Mouse (Mus musculus) liver, embryonic 14.5 days (tissue): ENCODE results near the gene Supt5. TPM values are rescaled to one million over a fixed set of nuclear protein-coding genes. Genes with fewer than 3 reads are reported as not detected.
"Not testable (repeated sequence)": the region's sequence is repeated elsewhere in the genome, so short reads cannot be mapped to it uniquely, and the experiment has no call there.

Source experiments
- ATAC-seq: fragments of 200-750 bp; cut with Nextera tagmentation; 2 replicates; pipeline ENCODE4 v1.8.0; 2017; ENCODE audit warnings: moderate number of reproducible peaks, mild to moderate bottlenecking, moderate library complexity; ENCODE audit not compliant: insufficient read depth
- DNase-seq, 3 experiments: peaks; one replicate each; pipeline ENCODE4 v3.0.0-alpha.2; 2012 to 2013; ENCODE audit warnings: low read depth in 3 of 3, low spot score in 3 of 3
- H3K27ac ChIP-seq: fragments of 300-500 bp; sonication (generic); 2 replicates; pipeline ENCODE4 v1.5.1; 2014; ENCODE audit warnings: moderate library complexity, mild to moderate bottlenecking, control low read depth, inconsistent platforms
- H3K27me3 ChIP-seq: fragments of 300-500 bp; sonication (generic); 2 replicates; pipeline ENCODE4 v1.6.1; 2014; ENCODE audit warnings: mild to moderate bottlenecking, low read length, moderate library complexity; ENCODE audit not compliant: control insufficient read depth, insufficient read depth
- H3K36me3 ChIP-seq: fragments of 300-500 bp; sonication (generic); replicated peaks from 2 replicates; pipeline ENCODE4 v1.6.1; 2014; ENCODE audit warnings: low read depth; ENCODE audit not compliant: control insufficient read depth, insufficient read depth
- H3K4me1 ChIP-seq, 2 experiments: fragments of 200-500 bp in 1 of 2; fragments of 300-500 bp in 1 of 2; sonication (generic) in 1 of 2; replicated peaks; 2 replicates each; pipeline ENCODE4 v1.6.1; 2012 to 2014; ENCODE audit warnings: antibody characterized with exemption in 1 of 2, inconsistent platforms in 1 of 2, low read length in 1 of 2; ENCODE audit not compliant: control insufficient read depth in 2 of 2, insufficient read depth in 2 of 2
- H3K4me2 ChIP-seq: fragments of 300-500 bp; sonication (generic); 2 replicates; pipeline ENCODE4 v1.6.1; 2014; ENCODE audit warnings: low read depth, mild to moderate bottlenecking, control low read depth, moderate library complexity
- H3K4me3 ChIP-seq, 2 experiments: fragments of 200-500 bp in 1 of 2; fragments of 300-500 bp in 1 of 2; sonication (generic) in 1 of 2; 2 replicates each; pipeline ENCODE4 v1.5.1; 2012 to 2014; ENCODE audit warnings: low read depth in 2 of 2, low read length in 2 of 2, mild to moderate bottlenecking in 2 of 2, control low read depth in 1 of 2, inconsistent platforms in 1 of 2, moderate library complexity in 1 of 2; ENCODE audit not compliant: insufficient read depth in 1 of 2
- H3K9ac ChIP-seq: fragments of 300-500 bp; sonication (generic); replicated peaks from 2 replicates; pipeline ENCODE4 v1.6.1; 2014; ENCODE audit warnings: mild to moderate bottlenecking, control low read depth, moderate library complexity
- H3K9me3 ChIP-seq: fragments of 300-500 bp; sonication (generic); 2 replicates; pipeline ENCODE4 v1.6.1; 2016; ENCODE audit warnings: low read length, mixed read lengths; ENCODE audit not compliant: control insufficient read depth
- CTCF ChIP-seq: IDR thresholded peaks from 2 replicates; pipeline ENCODE4 v1.5.1; 2016; ENCODE audit warnings: antibody characterized with exemption, low read depth, control low read depth
- EP300 ChIP-seq: IDR thresholded peaks from 2 replicates; pipeline ENCODE4 v1.6.1; 2016; ENCODE audit warnings: antibody characterized with exemption, low read depth
- WGBS: fragments of 180-500 bp; shearing (Covaris S2); extraction: QIAGEN DNeasy Blood & Tissue Kit; methylation state at CpG from one replicate; pipeline ENCODE4 v1.1.7; 2014; ENCODE audit not compliant: insufficient replicate concordance; 5-methylcytosine and 5-hydroxymethylcytosine counted together
- polyA plus RNA-seq, 2 experiments: library from polyadenylated mRNA; depleted of rRNA in 1 of 2; stranded (reverse) in 1 of 2; unstranded in 1 of 2; fragments of >200 nt; fragmentation: Nextera tagmentation in 1 of 2; extraction: Ambion mirVana in 1 of 2; gene quantifications; 2 replicates each; pipeline versions ENCODE4 v1.2.1 to v1.2.3; 2012 to 2014

The Supt5 gene
- polyA plus RNA-seq (2012; rRNA removed) (29.4 and 29.6 TPM in 2 replicates), polyA plus RNA-seq (2014; fragmentation: Nextera tagmentation; extraction: Ambion mirVana) (21.7 and 26.2 TPM in 2 replicates)

DNA sequence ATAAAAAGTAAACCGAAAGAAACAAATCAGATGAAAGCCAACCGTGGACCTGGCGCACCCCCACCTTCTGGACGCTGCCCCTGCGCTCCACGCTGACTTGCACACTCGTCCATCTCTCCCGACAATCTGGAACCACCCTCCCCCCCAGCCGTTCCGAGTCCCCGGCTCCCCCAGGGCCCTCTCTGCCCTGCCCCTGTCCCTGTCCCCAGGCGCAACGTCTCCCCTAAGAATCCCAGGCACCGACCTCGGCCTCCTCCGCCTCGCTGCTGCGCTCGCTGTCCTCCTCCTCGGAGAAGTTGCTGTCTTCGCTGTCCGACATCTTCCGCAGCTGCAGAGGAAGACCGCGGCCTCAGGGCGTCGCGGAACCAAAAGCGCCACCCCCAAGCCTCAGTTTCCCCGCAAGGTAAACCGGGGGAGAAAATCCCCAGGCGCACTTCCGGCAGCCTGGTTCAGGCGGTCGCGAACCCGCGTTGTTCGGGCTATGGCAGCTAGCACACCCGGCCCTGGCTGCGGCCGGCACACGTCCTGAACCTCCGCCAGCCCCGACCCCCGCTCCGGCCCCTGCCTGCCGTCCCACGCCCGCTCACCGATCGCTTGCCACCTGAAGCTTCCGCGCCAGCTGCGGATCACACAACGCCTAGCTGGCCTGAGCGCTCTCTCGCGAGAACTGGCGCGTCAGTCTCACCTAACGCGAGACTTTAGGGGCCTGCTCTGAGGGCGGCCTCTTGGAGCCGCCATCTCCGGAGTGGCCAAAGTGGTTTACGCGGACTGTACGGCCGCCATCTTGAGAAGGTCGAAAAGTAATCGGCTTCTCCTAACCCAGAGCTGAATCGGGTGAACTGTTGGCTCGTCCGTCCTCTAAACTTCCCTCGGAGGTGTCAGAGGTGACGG, at the start of gene Supt5:
Gene Supt5 (minus strand): TSS at position 639 of the 891 bp plus-strand sequence.
- no peaks in the 10 kb centered on the region for H3K27me3 ChIP-seq
- H3K36me3 ChIP-seq, result no peaks in the 10 kb centered on the region; the same call in 1 of the 2 replicates
- peaks cover 4 to 14% of the 10 kb centered on the region in 2 experiments for H3K4me1 ChIP-seq
- H3K9me3 ChIP-seq, result no peaks in the 10 kb centered on the region
- under 1% methylated on average over 77 of the region's 77 CpGs for WGBS
- peak within 1 kb of the TSS; percentile 86 for H3K27ac ChIP-seq
- peak; percentile 98 for ATAC-seq
- peak within 1 kb of the TSS; percentile 96 for H3K4me2 ChIP-seq
- DNase-seq, result peak; percentile 99
- H3K9ac ChIP-seq, result peak within 1 kb of the TSS; percentile 97
- peak; percentile 90 for TF ChIP-seq EP300
- no peak; the same call in 1 of the 2 replicates for TF ChIP-seq CTCF
- peak within 1 kb of the TSS; percentile 81 to 98 for H3K4me3 ChIP-seq

DNA sequence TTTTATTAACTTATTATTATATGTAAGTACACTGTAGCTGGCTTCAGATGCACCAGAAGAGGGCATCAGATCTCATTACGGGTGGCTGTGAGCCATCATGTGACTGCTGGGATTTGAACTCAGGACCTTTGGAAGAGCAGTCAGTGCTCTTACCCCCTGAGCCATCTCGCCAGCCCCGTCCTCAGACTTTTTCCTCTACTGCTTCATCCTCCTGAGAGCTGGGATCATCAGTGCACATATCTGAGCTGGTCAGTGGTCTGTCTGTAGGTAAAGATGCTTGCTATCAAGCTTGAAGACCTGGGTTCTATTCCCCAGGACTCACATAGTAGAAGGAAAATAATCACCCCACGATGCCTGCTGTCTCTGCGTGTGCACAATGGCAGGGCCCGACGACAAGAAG, 48.8 kb upstream of the Supt5 start:
- not testable (repeated sequence) for H3K36me3 ChIP-seq, H3K9me3 ChIP-seq, H3K4me3 ChIP-seq, DNase-seq, H3K27me3 ChIP-seq, H3K4me2 ChIP-seq, H3K9ac ChIP-seq, ATAC-seq, H3K27ac ChIP-seq
- H3K4me1 ChIP-seq, result peaks cover 26 to 28% of the 10 kb centered on the region in 2 experiments
- WGBS, result 69% methylated on average over 7 of the region's 7 CpGs

DNA sequence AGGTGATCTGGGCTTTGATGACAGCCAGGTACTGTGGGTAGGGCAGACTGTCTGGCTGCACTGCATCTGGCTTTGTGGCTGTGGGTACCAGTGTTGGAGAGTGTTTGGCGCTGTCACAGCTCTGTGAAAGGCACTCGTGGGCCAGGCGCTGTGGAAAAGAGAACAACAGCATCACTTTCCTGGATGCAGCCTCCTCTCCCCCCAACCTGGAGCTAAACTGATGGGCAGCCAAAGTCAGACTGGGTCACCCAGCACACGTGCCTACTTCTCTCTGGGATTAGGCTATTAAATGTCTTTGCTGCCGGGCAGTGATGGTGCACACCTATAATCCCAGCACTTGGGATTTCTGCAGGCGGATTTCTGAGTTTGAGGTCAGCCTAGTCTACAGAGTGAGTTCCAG, 48.3 kb upstream of the Supt5 start:
- WGBS, result 66% methylated on average over 6 of the region's 6 CpGs
- H3K4me1 ChIP-seq, result peaks cover 30 to 31% of the 10 kb centered on the region in 2 experiments

DNA sequence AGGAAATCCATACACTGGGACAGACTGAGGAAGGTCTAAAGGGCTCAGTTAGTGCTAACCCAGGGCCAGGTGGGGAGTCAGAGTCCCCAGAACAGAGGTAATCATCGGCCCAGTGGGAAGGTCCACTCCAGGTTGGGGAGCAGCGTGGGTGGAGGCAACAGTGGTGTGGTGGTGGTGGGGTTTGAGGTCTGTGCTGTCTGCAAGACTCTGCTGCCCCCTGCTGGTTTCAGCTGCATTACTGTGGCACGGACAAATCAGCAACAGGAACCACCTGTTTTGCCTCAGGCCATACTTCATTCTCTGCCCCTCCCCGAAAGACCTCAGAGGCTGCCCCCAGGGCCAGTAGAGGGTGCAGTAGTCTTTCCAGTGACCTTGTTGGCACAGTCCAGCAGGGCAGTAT, 47.9 kb upstream of the Supt5 start:
- Histone ChIP-seq H3K27ac (no peak overlapping the region; the same call in 1 of the 2 replicates), H3K36me3 (peaks cover 6% of the 10 kb centered on the region; the same call in 1 of the 2 replicates), H3K9ac (no peak overlapping the region), H3K27me3 (no peaks in the 10 kb centered on the region), H3K4me3 (no peak overlapping the region), H3K4me1 (peaks cover 30 to 31% of the 10 kb centered on the region in 2 experiments), H3K4me2 (no peak overlapping the region), H3K9me3 (no peaks in the 10 kb centered on the region)
- peak in 2 of 3 experiments; percentile 66 to 72 for DNase-seq
- peak; percentile 97 for TF ChIP-seq CTCF
- no peak for TF ChIP-seq EP300
- peak; percentile 19; the same call in 1 of the 2 replicates for ATAC-seq
- 2% methylated on average over 4 of the region's 4 CpGs for WGBS

More for the DNA sequence above, 48.3 kb upstream of the Supt5 start:
- not testable (repeated sequence) for H3K9ac ChIP-seq, ATAC-seq, DNase-seq, H3K4me3 ChIP-seq, H3K4me2 ChIP-seq, H3K27me3 ChIP-seq, H3K9me3 ChIP-seq, H3K27ac ChIP-seq, H3K36me3 ChIP-seq

DNA sequence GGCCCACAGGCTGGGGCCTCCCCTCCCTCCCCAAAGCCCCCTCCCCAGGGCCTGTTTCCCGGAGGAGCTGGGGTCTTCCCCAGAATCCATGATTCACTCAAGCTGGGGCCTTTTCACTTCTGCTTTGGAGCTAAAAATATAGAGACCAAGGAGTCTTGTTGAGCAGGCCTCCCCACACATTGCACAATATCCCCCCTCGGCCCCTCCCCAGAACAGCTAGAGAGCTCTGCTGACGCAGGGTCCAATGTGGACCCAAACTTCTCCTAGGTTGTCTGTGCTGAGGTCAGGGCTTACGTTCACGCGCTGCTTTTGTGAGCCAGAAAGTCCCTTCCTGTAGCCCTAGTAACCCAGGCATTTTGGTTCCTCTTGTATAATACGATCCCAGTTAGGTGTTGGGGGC, 47.5 kb upstream of the Supt5 start:
- ATAC-seq (no peak), DNase-seq (no peak)
- Histone ChIP-seq H3K9me3 (no peaks in the 10 kb centered on the region), H3K4me1 (peaks cover 32 to 33% of the 10 kb centered on the region in 2 experiments), H3K36me3 (peaks cover 6% of the 10 kb centered on the region; the same call in 1 of the 2 replicates), H3K4me3 (no peak overlapping the region), H3K27me3 (no peaks in the 10 kb centered on the region), H3K9ac (no peak overlapping the region), H3K27ac (no peak overlapping the region; the same call in 1 of the 2 replicates), H3K4me2 (no peak overlapping the region)
- 40% methylated on average over 7 of the region's 7 CpGs for whole genome bisulfite sequencing
- TF ChIP-seq CTCF, result no peak
- TF ChIP-seq EP300, result no peak
